Mouse (Mus musculus) hindbrain, embryonic 13.5 days (tissue): ENCODE measurements around the gene Olfr905. TPM values are rescaled to one million over a fixed set of nuclear protein-coding genes. Genes with fewer than 3 reads are reported as not detected.

Experiments
- ATAC-seq: fragments of 200-750 bp; cut with Nextera tagmentation; 2 replicates; pipeline ENCODE4 v1.8.0; 2017; ENCODE audit warnings: moderate TSS enrichment; ENCODE audit not compliant: low FRiP score
- H3K27ac ChIP-seq: fragments of 300-500 bp; sonication (generic); 2 replicates; pipeline ENCODE4 v1.5.1; 2015; ENCODE audit warnings: inconsistent platforms, mild to moderate bottlenecking, moderate library complexity
- H3K27me3 ChIP-seq: fragments of 300-500 bp; sonication (generic); 2 replicates; pipeline ENCODE4 v1.6.1; 2015; ENCODE audit warnings: mild to moderate bottlenecking, inconsistent platforms
- H3K36me3 ChIP-seq: fragments of 300-500 bp; sonication (generic); 2 replicates; pipeline ENCODE4 v1.6.1; 2015; ENCODE audit warnings: mild to moderate bottlenecking, inconsistent platforms
- H3K4me1 ChIP-seq: fragments of 300-500 bp; sonication (generic); replicated peaks from 2 replicates; pipeline ENCODE4 v1.6.1; 2015; ENCODE audit warnings: inconsistent platforms
- H3K4me2 ChIP-seq: fragments of 300-500 bp; sonication (generic); 2 replicates; pipeline ENCODE4 v1.6.1; 2015; ENCODE audit warnings: inconsistent platforms, mild to moderate bottlenecking, moderate library complexity
- H3K4me3 ChIP-seq: fragments of 300-500 bp; sonication (generic); 2 replicates; pipeline ENCODE4 v1.5.1; 2015; ENCODE audit warnings: mild to moderate bottlenecking, inconsistent platforms
- H3K9ac ChIP-seq: fragments of 300-500 bp; sonication (generic); 2 replicates; pipeline ENCODE4 v1.6.1; 2015; ENCODE audit warnings: mild to moderate bottlenecking, inconsistent platforms
- H3K9me3 ChIP-seq: fragments of 300-500 bp; sonication (generic); 2 replicates; pipeline ENCODE4 v1.6.1; 2016; ENCODE audit warnings: inconsistent platforms
- WGBS: fragments of 180-500 bp; shearing (Covaris S2); methylation state at CpG from one replicate; pipeline ENCODE4 v1.1.7; 2015; 5-methylcytosine and 5-hydroxymethylcytosine counted together
- polyA plus RNA-seq: library from polyadenylated mRNA; unstranded; fragments of >200 nt; fragmentation: Nextera tagmentation; extraction: Ambion mirVana; gene quantifications from 2 replicates; pipeline ENCODE4 v1.2.1, GENCODE M21; 2015

The Olfr905 gene
- not detected in 2 replicates for polyA plus RNA-seq

DNA sequence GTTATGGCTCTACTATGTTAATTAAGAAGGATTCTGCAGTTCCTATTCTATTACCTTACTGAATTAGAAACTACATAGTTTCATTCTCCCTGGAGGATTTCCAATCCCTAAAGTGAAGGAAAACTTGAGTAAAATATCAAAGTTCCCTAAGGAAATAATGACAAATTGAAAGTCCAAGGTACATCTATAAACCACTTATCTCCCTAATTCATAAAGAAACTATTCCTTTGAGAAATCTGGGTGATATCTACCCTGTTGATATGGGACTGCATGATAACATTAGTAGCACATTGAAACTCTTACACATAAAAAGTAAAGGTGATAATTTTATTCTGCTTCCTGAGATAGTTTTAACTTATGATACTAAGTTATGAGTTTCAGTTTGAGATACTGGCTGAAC, at the start of gene Olfr905:
Olfr905 (plus strand) TSS at position 301 of the 400 bp plus-strand sequence.
- H3K27me3 ChIP-seq = no peaks in the 10 kb centered on the region
- no peak within 1 kb of the TSS for H3K9ac ChIP-seq
- no peaks in the 10 kb centered on the region for H3K36me3 ChIP-seq
- H3K9me3 ChIP-seq = no peaks in the 10 kb centered on the region
- no peaks in the 10 kb centered on the region for H3K4me1 ChIP-seq
- no peak within 1 kb of the TSS for H3K27ac ChIP-seq
- no peak for ATAC-seq
- no peak within 1 kb of the TSS for H3K4me2 ChIP-seq
- no peak within 1 kb of the TSS for H3K4me3 ChIP-seq

DNA sequence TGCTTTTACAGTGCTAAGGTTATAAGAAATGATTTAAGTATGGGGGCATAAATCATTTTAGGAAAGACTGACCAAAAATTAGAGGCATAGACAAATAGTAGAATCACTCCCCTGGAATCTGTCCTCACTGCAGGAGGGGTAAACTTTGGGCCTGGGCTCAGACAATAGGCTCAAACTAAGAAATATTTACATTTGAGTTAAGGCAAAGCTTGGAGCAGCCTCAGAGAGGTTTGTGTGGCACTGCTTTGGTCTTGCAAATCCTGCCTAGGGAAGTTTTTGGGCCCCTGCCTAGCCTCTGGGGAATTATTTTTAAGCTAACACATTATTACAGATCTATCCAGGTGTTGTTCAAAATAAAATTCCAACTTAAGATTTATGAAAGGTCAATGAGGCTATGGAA, 47.1 kb upstream of the Olfr905 start:
- no peaks in the 10 kb centered on the region for H3K9me3 ChIP-seq
- no peak for ATAC-seq

DNA sequence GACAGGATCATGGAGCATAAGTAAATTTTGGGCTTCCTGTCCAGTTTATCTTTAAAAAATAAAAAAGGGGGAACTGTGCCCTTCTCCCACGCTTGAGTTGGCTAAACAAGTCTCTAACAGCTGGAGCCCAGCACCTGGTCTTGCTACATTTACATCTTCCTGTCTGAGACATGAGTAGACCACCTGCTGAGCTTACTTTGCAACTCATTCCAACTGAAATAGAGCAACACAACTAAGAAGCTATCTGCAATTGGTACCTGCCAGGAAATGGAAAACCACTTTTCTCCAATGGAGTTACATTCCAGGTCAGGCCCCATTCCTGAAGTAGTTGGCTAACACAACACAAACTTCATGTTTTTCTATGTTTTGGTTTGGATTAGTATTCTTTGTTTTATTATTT, 43.9 kb upstream of the Olfr905 start:
- no peaks in the 10 kb centered on the region for H3K4me1 ChIP-seq
- no peaks in the 10 kb centered on the region for H3K27me3 ChIP-seq
- no peak for ATAC-seq
- WGBS = 56% methylated on average over 1 of the region's 1 CpGs
- no peak overlapping the region for H3K4me3 ChIP-seq
- no peak overlapping the region for H3K9ac ChIP-seq
- H3K27ac ChIP-seq = no peak overlapping the region
- no peaks in the 10 kb centered on the region for H3K9me3 ChIP-seq
- no peaks in the 10 kb centered on the region for H3K36me3 ChIP-seq
- no peak overlapping the region for H3K4me2 ChIP-seq

More for the DNA sequence above, 47.1 kb upstream of the Olfr905 start:
- H3K27ac ChIP-seq = no peak overlapping the region
- H3K4me1 ChIP-seq = no peaks in the 10 kb centered on the region
- no peaks in the 10 kb centered on the region for H3K36me3 ChIP-seq
- no peak overlapping the region for H3K4me3 ChIP-seq
- no peak overlapping the region for H3K9ac ChIP-seq
- no peak overlapping the region for H3K4me2 ChIP-seq
- H3K27me3 ChIP-seq = no peaks in the 10 kb centered on the region

DNA sequence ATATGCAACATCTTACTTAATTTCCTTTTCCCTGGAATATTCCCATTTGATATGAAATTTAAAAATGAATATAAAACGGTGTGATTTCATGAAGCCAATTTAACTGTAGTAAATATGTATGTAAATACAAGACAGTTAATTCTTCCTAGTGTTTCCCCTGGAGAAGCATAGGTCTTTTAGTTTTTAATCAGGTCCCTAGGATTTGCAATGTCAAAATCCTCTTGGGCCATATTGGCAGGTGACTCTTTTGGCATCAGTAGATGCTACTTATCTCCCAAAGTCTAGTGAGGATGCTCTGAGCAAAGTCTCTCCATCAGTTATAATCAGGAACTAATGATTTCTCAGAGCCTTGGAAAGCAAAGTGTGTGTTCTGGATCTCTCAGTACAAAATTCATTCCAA, 41.8 kb upstream of the Olfr905 start, which contains the start of gene Olfr901:
Olfr901 (plus strand) TSS at position 301 of the 400 bp plus-strand sequence.
- no peak within 1 kb of the TSS for H3K4me3 ChIP-seq
- H3K27me3 ChIP-seq = no peaks in the 10 kb centered on the region
- WGBS = 92% methylated on average over 1 of the region's 1 CpGs

DNA sequence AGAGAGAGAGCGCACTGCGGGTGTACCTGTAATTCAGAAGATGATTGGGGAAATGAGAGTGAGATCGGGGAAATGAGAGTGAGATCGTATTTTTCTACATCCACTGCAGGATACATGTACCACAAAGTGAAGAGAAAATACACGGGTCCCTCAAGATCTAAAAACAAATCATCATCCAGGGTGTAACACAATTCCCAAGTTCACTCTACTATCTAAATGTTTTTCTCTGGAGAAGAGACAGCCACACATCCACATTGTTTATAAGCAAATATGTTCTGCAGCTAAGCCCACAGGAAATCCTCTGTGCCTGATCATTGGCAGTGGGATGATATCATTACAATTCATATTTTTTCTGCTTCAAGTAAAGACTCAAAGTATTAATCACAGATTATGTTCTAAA, 23.6 kb upstream of the Olfr905 start, which contains the start of gene Olfr902:
Olfr902 (plus strand) TSS at position 301 of the 400 bp plus-strand sequence.
- no peaks in the 10 kb centered on the region for H3K4me1 ChIP-seq
- no peak within 1 kb of the TSS for H3K9ac ChIP-seq
- H3K27me3 ChIP-seq = no peaks in the 10 kb centered on the region
- H3K4me2 ChIP-seq = no peak within 1 kb of the TSS
- no peaks in the 10 kb centered on the region for H3K9me3 ChIP-seq
- no peak for ATAC-seq
- no peak within 1 kb of the TSS for H3K4me3 ChIP-seq
- H3K27ac ChIP-seq = no peak within 1 kb of the TSS
- WGBS = 94% methylated on average over 5 of the region's 5 CpGs
- no peaks in the 10 kb centered on the region for H3K36me3 ChIP-seq

More for the DNA sequence above, 41.8 kb upstream of the Olfr905 start, which contains the start of gene Olfr901:
- H3K27ac ChIP-seq = no peak within 1 kb of the TSS
- no peak within 1 kb of the TSS for H3K9ac ChIP-seq
- H3K9me3 ChIP-seq = no peaks in the 10 kb centered on the region
- no peaks in the 10 kb centered on the region for H3K36me3 ChIP-seq
- no peak within 1 kb of the TSS for H3K4me2 ChIP-seq
- H3K4me1 ChIP-seq = no peaks in the 10 kb centered on the region
- no peak for ATAC-seq

DNA sequence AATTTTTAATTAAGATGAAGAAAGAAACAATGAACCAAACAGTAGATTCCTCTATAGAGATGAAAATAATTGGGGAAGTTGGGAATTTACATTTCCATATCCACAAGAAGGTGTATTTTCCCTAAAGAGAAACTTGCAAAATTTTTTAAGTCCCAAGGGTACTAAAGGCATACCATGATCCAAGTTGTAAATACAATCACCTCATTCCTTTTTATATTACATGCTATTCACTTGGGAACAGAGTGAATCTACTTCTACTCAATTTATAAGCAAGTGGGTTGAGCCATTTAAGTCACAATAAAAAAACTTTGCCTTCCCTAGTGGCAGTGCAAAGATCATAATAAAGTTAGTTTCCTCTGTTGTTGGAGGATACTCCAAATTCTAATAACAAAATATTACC, 8.1 kb upstream of the Olfr905 start, which contains the start of gene Olfr904:
Olfr904 (plus strand) TSS at position 301 of the 400 bp plus-strand sequence.
- H3K27ac ChIP-seq = no peak within 1 kb of the TSS
- no peaks in the 10 kb centered on the region for H3K27me3 ChIP-seq
- ATAC-seq = no peak
- no peak within 1 kb of the TSS for H3K9ac ChIP-seq
- no peak within 1 kb of the TSS for H3K4me3 ChIP-seq
- H3K4me1 ChIP-seq = no peaks in the 10 kb centered on the region
- H3K36me3 ChIP-seq = no peaks in the 10 kb centered on the region
- no peaks in the 10 kb centered on the region for H3K9me3 ChIP-seq
- no peak within 1 kb of the TSS for H3K4me2 ChIP-seq

DNA sequence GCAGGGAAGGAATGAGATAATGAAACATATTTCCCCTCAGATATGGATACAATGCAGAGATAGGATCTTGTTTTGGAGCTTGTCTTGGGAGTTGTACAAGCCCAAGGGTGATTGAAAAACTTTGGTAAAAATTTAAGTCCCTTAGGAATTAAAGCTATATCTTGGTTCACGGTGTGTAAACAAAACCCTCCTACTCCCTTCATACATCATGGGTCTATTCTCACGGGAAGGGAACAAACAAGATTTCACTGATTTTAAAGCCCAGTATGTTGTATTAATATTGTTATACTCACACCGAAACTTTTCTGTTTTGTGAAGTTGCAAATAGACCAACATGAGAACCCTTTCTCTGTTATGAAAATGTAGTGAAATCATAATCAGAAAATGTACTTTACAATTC, 15.9 kb downstream of the Olfr905 start, which contains the start of gene Olfr906:
Olfr906 (plus strand) TSS at position 301 of the 400 bp plus-strand sequence.
- 89% methylated on average over 3 of the region's 3 CpGs for WGBS

DNA sequence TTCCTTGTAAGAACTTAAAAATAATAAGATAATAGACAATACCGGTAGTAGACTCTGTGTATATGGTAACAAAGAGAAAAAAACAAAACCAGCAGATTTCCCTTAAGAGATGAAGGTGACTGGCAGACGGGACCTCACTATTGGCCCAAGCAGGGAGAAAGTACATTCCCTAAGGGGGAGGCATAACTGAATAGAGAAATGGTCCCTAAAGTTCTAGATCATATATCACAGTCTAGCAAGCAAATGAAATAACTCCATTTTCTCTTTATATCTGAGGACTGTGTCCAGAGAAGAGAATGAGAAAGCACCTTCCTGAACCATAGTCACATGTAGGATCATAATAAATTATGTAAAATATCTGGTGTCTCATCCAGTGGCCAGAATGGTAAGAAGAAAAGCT, 24.6 kb downstream of the Olfr905 start, which contains the start of gene Olfr907:
Olfr907 (plus strand) TSS at position 301 of the 400 bp plus-strand sequence.
- no peaks in the 10 kb centered on the region for H3K4me1 ChIP-seq
- H3K4me3 ChIP-seq = no peak within 1 kb of the TSS
- no peaks in the 10 kb centered on the region for H3K36me3 ChIP-seq
- H3K27me3 ChIP-seq = no peaks in the 10 kb centered on the region
- no peak within 1 kb of the TSS for H3K9ac ChIP-seq
- ATAC-seq = no peak
- H3K4me2 ChIP-seq = no peak within 1 kb of the TSS
- H3K9me3 ChIP-seq = no peaks in the 10 kb centered on the region
- H3K27ac ChIP-seq = no peak within 1 kb of the TSS
- 92% methylated on average over 2 of the region's 2 CpGs for WGBS

More for the DNA sequence above, 15.9 kb downstream of the Olfr905 start, which contains the start of gene Olfr906:
- H3K27me3 ChIP-seq = no peaks in the 10 kb centered on the region
- no peak within 1 kb of the TSS for H3K4me2 ChIP-seq
- no peaks in the 10 kb centered on the region for H3K9me3 ChIP-seq
- no peak for ATAC-seq
- no peak within 1 kb of the TSS for H3K27ac ChIP-seq
- no peaks in the 10 kb centered on the region for H3K4me1 ChIP-seq
- H3K9ac ChIP-seq = no peak within 1 kb of the TSS
- no peak within 1 kb of the TSS for H3K4me3 ChIP-seq
- H3K36me3 ChIP-seq = no peaks in the 10 kb centered on the region

DNA sequence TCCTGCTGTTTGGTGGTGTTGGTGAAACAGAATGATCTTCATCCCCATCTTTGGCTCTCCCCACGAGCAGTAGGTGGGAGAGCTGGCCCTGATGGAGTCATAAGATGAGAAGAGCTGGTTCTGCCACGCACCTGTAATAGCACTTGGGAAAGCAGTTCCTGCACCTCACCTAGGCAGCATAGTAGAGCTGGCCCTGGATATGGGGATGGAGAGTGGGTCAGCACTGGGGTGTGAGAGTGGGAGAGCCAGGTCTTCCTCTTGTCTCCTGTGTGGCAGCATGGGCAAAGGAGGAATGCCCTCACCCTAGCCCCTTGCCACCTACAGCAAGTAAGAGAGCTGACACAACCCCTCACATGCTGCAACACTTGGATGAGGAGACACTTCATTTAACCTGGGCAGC, 41.4 kb downstream of the Olfr905 start:
- H3K27ac ChIP-seq = no peak overlapping the region
- H3K4me2 ChIP-seq = no peak overlapping the region
- H3K27me3 ChIP-seq = no peaks in the 10 kb centered on the region
- no peaks in the 10 kb centered on the region for H3K4me1 ChIP-seq
- no peak overlapping the region for H3K4me3 ChIP-seq
- H3K9ac ChIP-seq = no peak overlapping the region
- WGBS = 83% methylated on average over 2 of the region's 2 CpGs
- no peaks in the 10 kb centered on the region for H3K36me3 ChIP-seq
- no peak for ATAC-seq
- H3K9me3 ChIP-seq = no peaks in the 10 kb centered on the region

DNA sequence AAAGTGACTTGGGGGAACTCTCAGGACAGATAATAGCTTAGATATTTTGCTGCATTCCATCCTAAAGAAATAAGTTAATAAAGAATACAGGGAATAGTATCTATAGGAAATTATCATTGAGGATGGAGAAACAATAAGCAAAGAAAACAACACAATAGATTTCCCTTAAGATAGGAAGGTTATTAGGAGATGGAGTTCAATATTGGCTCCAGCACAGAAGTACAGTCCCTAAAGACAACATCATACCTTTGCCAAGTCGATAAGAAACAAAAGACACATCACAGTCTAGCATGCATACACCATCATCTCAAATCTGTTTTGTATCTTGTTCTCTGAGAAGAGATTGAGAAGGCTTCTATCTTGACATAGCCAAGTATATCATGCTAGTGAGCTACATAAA, 50.4 kb downstream of the Olfr905 start, which contains the start of gene Olfr911-ps1:
Olfr911-ps1 (plus strand) TSS at position 301 of the 400 bp plus-strand sequence.
- ATAC-seq = no peak
- no peaks in the 10 kb centered on the region for H3K4me1 ChIP-seq
- no peaks in the 10 kb centered on the region for H3K36me3 ChIP-seq
- 89% methylated on average over 1 of the region's 1 CpGs for WGBS
- no peak within 1 kb of the TSS for H3K9ac ChIP-seq
- H3K27ac ChIP-seq = no peak within 1 kb of the TSS
- no peaks in the 10 kb centered on the region for H3K27me3 ChIP-seq
- no peak within 1 kb of the TSS for H3K4me2 ChIP-seq
- no peaks in the 10 kb centered on the region for H3K9me3 ChIP-seq
- H3K4me3 ChIP-seq = no peak within 1 kb of the TSS

Other genes with a start within 250 kb of the Olfr905 start
- gene Olfr143, start 218.3 kb upstream of the Olfr905 start, polyA plus RNA-seq = not detected in 2 replicates
- gene Olfr895, start 203.3 kb upstream of the Olfr905 start, polyA plus RNA-seq = not detected in 2 replicates
- gene Olfr896-ps1, start 180.0 kb upstream of the Olfr905 start, polyA plus RNA-seq = not detected in 2 replicates
- not detected in 2 replicates for gene Olfr25, start 142.0 kb upstream of the Olfr905 start, polyA plus RNA-seq
- gene Olfr898, start 122.7 kb upstream of the Olfr905 start, polyA plus RNA-seq = not detected in 2 replicates
- gene Olfr250, start 104.2 kb upstream of the Olfr905 start, polyA plus RNA-seq = not detected in 2 replicates
- not detected in 2 replicates for gene Olfr251, start 94.0 kb upstream of the Olfr905 start, polyA plus RNA-seq
- gene Olfr147, start 69.4 kb upstream of the Olfr905 start, polyA plus RNA-seq = not detected in 2 replicates
- not detected in 2 replicates for gene Olfr901, start 41.7 kb upstream of the Olfr905 start, polyA plus RNA-seq
- gene Olfr902, start 23.5 kb upstream of the Olfr905 start, polyA plus RNA-seq = not detected in 2 replicates
- gene Olfr904, start 8.0 kb upstream of the Olfr905 start, polyA plus RNA-seq = not detected in 2 replicates
- gene Olfr906, start 16.0 kb downstream of the Olfr905 start, polyA plus RNA-seq = not detected in 2 replicates
- not detected in 2 replicates for gene Olfr907, start 24.7 kb downstream of the Olfr905 start, polyA plus RNA-seq
- not detected in 2 replicates for gene Olfr911-ps1, start 50.5 kb downstream of the Olfr905 start, polyA plus RNA-seq
- not detected in 2 replicates for gene Olfr910, start 66.7 kb downstream of the Olfr905 start, polyA plus RNA-seq
- gene Olfr912, start 109.1 kb downstream of the Olfr905 start, polyA plus RNA-seq = not detected in 2 replicates
- gene Olfr913, start 121.7 kb downstream of the Olfr905 start, polyA plus RNA-seq = not detected in 2 replicates
- not detected in 2 replicates for gene Olfr914, start 134.0 kb downstream of the Olfr905 start, polyA plus RNA-seq
- gene Olfr916, start 188.8 kb downstream of the Olfr905 start, polyA plus RNA-seq = not detected in 2 replicates
- gene Olfr917, start 194.7 kb downstream of the Olfr905 start, polyA plus RNA-seq = not detected in 2 replicates
- not detected in 2 replicates for gene Olfr918, start 203.5 kb downstream of the Olfr905 start, polyA plus RNA-seq
- gene Olfr919, start 232.6 kb downstream of the Olfr905 start, polyA plus RNA-seq = not detected in 2 replicates
- 8.6 and 9.1 TPM in 2 replicates for gene Vwa5a, start 247.2 kb downstream of the Olfr905 start, polyA plus RNA-seq